Mouse (Mus musculus): ENCODE results near the gene Flt3l. TPM values are rescaled to one million over a fixed set of nuclear protein-coding genes. Genes with fewer than 3 reads are reported as not detected.

Flt3l gene
- polyA plus RNA-seq, 1 experiment: 1.6 TPM

DNA sequence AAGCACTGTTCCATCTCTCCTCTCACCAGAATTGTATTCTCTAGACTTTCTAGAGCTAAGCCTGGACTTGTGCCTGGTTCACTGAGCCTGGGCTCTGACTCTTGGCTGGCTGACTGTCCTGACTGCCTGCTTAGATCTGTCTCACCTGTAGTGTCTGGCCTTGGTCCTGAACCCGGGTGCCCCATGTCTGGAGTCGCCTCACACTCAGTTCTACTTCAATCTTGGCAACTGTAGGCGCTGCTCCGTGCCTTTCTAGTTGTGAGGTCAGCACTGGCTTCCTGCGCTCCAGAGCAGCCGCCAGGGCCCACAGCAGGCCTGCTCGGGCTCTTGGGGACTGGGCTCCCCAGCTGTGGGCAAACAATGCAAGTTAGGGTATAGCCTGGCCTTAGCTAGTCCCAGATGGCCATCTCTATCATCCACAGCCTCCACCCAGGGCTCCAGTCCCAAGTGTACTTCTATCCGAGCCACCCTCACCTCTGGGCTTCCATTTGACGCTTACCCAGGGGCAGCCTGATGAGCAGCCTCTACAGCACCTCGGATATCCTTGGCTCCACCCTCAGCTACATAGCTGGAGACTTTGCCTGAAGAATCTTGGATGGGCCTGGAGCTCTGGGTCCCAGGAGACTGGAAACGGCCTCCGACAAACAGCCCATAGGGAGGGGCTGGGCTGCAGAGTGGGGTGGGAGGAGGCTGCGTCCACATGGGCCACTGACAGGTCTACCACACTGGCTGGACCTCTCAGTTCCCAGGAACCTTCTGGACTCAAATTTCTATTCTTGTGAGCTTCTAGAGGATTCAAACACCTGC, 8.3 kb upstream of the Flt3l start:
- Histone ChIP-seq H3ac (ENCODE audit: control insufficient read depth, insufficient read length, low read depth) (no peak overlapping the region), H3K79me3 (ENCODE audit: low read depth) (no peaks in the 10 kb centered on the region), H3K36me3 (ENCODE audit: control insufficient read depth, insufficient read depth) (no peaks in the 10 kb centered on the region), H3K79me2 (ENCODE audit: control insufficient read depth, insufficient read depth) (no peaks in the 10 kb centered on the region), H3K27me3 (ENCODE audit: control insufficient read depth, insufficient read depth, insufficient read length) (no peaks in the 10 kb centered on the region), H3K4me3 (ENCODE audit: insufficient read depth, poor library complexity, severe bottlenecking) (no peak overlapping the region)
- no peak for TF ChIP-seq USF1 (IDR thresholded peaks at IDR 0.05; ENCODE audit: low read depth)
- no peak for TF ChIP-seq CTCF (IDR thresholded peaks at IDR 0.05; ENCODE audit: control insufficient read depth, insufficient read depth, insufficient read length)
- no peak for TF ChIP-seq MAX (IDR thresholded peaks at IDR 0.05)
- no peak for TF ChIP-seq CEBPB (IDR thresholded peaks at IDR 0.05; ENCODE audit: low read depth)
- no peak for TF ChIP-seq FOSL1 (IDR thresholded peaks at IDR 0.05; ENCODE audit: insufficient read depth, low read length, poor library complexity, severe bottlenecking)
- TF ChIP-seq MYOG (IDR thresholded peaks at IDR 0.05; ENCODE audit: control insufficient read depth, extremely low read depth, insufficient read length): no peak
- TF ChIP-seq MYOD1 (IDR thresholded peaks at IDR 0.05; ENCODE audit: control insufficient read depth, insufficient read length, low read depth): no peak

DNA sequence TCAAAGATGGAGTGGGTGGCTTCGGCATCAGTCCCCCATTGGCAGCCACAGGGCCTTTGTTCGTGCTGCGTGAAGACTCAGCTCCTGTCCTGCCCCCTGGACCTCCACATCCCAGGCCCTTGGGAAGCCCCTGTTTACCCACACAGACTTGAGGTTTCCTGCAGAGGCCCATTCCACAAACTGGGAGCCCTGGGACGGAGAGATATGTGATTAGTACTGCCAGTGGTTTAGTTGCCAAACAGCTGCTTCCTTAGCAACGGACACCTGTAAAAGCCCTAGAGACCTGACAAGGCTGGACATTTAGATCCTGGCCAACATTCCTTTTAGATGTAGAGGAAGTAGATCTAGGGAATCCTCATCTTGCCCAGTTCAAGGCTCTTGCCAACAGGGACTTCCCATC, 5.7 kb upstream of the Flt3l start:
- TF ChIP-seq MYOG (IDR thresholded peaks at IDR 0.05; ENCODE audit: control insufficient read depth, extremely low read depth, insufficient read length): no peak
- TF ChIP-seq FOSL1 (IDR thresholded peaks at IDR 0.05; ENCODE audit: insufficient read depth, low read length, poor library complexity, severe bottlenecking): no peak
- TF ChIP-seq CEBPB (IDR thresholded peaks at IDR 0.05; ENCODE audit: low read depth): no peak
- no peak for TF ChIP-seq USF1 (IDR thresholded peaks at IDR 0.05; ENCODE audit: low read depth)
- no peak for TF ChIP-seq MAX (IDR thresholded peaks at IDR 0.05)
- TF ChIP-seq MYOD1 (IDR thresholded peaks at IDR 0.05; ENCODE audit: control insufficient read depth, insufficient read length, low read depth): no peak
- TF ChIP-seq CTCF (IDR thresholded peaks at IDR 0.05; ENCODE audit: control insufficient read depth, insufficient read depth, insufficient read length): no peak
- Histone ChIP-seq H3ac (ENCODE audit: control insufficient read depth, insufficient read length, low read depth) (no peak overlapping the region), H3K4me3 (ENCODE audit: insufficient read depth, poor library complexity, severe bottlenecking) (no peak overlapping the region), H3K36me3 (ENCODE audit: control insufficient read depth, insufficient read depth) (no peaks in the 10 kb centered on the region), H3K27me3 (ENCODE audit: control insufficient read depth, insufficient read depth, insufficient read length) (no peaks in the 10 kb centered on the region), H3K79me3 (ENCODE audit: low read depth) (no peaks in the 10 kb centered on the region), H3K79me2 (ENCODE audit: control insufficient read depth, insufficient read depth) (no peaks in the 10 kb centered on the region)

DNA sequence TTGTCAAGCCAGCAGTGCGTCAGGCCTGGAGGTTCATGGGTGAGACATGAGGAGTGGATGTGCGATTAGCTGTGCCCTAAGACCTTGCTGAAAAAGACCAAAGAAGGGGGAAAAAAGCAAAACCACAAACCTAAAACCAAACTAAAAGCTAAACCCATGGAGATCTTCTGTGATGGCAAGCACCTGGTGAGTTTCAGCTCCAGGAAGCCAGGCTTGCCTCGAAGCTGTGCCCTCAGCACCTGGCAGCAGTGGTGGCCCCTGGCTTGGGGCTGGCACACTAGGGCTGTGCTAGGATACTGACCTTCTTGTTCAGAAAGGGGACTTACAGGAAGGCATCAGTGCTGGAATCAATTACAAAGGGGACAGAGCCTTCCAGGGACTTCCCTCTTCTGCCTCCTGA, 5.1 kb upstream of the Flt3l start:
- no peak overlapping the region for H3K4me3 ChIP-seq (ENCODE audit: insufficient read depth, poor library complexity, severe bottlenecking)
- no peaks in the 10 kb centered on the region for H3K79me3 ChIP-seq (ENCODE audit: low read depth)
- no peaks in the 10 kb centered on the region for H3K27me3 ChIP-seq (ENCODE audit: control insufficient read depth, insufficient read depth, insufficient read length)
- no peaks in the 10 kb centered on the region for H3K79me2 ChIP-seq (ENCODE audit: control insufficient read depth, insufficient read depth)
- H3K36me3 ChIP-seq (ENCODE audit: control insufficient read depth, insufficient read depth): no peaks in the 10 kb centered on the region
- no peak overlapping the region for H3ac ChIP-seq (ENCODE audit: control insufficient read depth, insufficient read length, low read depth)
- TF ChIP-seq CTCF (IDR thresholded peaks at IDR 0.05; ENCODE audit: control insufficient read depth, insufficient read depth, insufficient read length): no peak
- TF ChIP-seq MAX (IDR thresholded peaks at IDR 0.05): no peak
- no peak for TF ChIP-seq MYOD1 (IDR thresholded peaks at IDR 0.05; ENCODE audit: control insufficient read depth, insufficient read length, low read depth)
- TF ChIP-seq USF1 (IDR thresholded peaks at IDR 0.05; ENCODE audit: low read depth): no peak
- no peak for TF ChIP-seq CEBPB (IDR thresholded peaks at IDR 0.05; ENCODE audit: low read depth)
- no peak for TF ChIP-seq MYOG (IDR thresholded peaks at IDR 0.05; ENCODE audit: control insufficient read depth, extremely low read depth, insufficient read length)
- no peak for TF ChIP-seq FOSL1 (IDR thresholded peaks at IDR 0.05; ENCODE audit: insufficient read depth, low read length, poor library complexity, severe bottlenecking)

DNA sequence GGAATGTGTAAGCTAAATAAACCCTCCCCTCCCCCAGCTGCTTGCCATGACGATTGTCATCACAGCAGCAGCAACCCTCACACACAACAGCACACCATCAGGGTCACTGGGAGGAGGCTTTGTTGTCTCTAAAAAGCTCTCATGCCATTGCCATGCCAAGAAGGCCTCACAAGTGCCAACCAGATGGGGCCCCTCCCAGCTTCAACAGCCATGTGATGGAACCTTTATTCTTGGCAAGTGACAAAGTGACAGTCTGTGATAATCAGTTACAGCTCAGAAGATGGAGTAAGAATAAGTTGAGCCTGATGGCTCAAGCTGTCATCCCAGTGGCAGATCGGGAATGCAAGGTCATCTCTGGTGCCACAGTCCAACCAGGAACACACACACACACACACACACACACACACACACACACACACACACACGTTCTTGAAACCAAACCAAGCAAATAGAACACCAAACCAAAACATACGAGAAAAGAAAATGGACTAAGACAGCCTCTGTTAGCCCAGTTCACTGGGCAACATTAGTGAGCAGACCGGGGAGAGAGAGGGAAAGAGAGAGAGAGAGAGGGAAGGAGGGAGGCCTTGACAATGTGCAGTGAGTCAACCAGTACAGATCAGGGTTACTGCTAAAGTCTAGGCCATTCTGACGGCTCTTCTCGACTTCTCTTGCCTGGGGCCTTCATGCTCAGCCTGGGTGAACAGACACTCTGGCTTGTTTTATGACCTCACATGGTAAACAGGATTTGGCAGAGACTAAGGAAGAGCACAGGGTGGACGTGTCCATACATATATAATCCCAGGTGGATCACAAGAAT, 3.9 kb upstream of the Flt3l start:
- TF ChIP-seq MAX (IDR thresholded peaks at IDR 0.05) (no peak), FOSL1 (IDR thresholded peaks at IDR 0.05; ENCODE audit: insufficient read depth, low read length, poor library complexity, severe bottlenecking) (no peak), CEBPB (IDR thresholded peaks at IDR 0.05; ENCODE audit: low read depth) (no peak), CTCF (IDR thresholded peaks at IDR 0.05; ENCODE audit: control insufficient read depth, insufficient read depth, insufficient read length) (no peak), MYOD1 (IDR thresholded peaks at IDR 0.05; ENCODE audit: control insufficient read depth, insufficient read length, low read depth) (no peak), MYOG (IDR thresholded peaks at IDR 0.05; ENCODE audit: control insufficient read depth, extremely low read depth, insufficient read length) (no peak), USF1 (IDR thresholded peaks at IDR 0.05; ENCODE audit: low read depth) (no peak)
- Histone ChIP-seq H3K36me3 (ENCODE audit: control insufficient read depth, insufficient read depth) (no peaks in the 10 kb centered on the region), H3K79me2 (ENCODE audit: control insufficient read depth, insufficient read depth) (no peaks in the 10 kb centered on the region), H3K79me3 (ENCODE audit: low read depth) (no peaks in the 10 kb centered on the region), H3K4me3 (ENCODE audit: insufficient read depth, poor library complexity, severe bottlenecking) (no peak overlapping the region), H3ac (ENCODE audit: control insufficient read depth, insufficient read length, low read depth) (no peak overlapping the region), H3K27me3 (ENCODE audit: control insufficient read depth, insufficient read depth, insufficient read length) (no peaks in the 10 kb centered on the region)

- no peaks in the 10 kb centered on the region for H3K79me3 ChIP-seq (ENCODE audit: low read depth)
- H3ac ChIP-seq (ENCODE audit: control insufficient read depth, insufficient read length, low read depth): no peak overlapping the region
- no peaks in the 10 kb centered on the region for H3K27me3 ChIP-seq (ENCODE audit: control insufficient read depth, insufficient read depth, insufficient read length)
- H3K36me3 ChIP-seq (ENCODE audit: control insufficient read depth, insufficient read depth): no peaks in the 10 kb centered on the region
- no peak for TF ChIP-seq MAX (IDR thresholded peaks at IDR 0.05)
- TF ChIP-seq FOSL1 (IDR thresholded peaks at IDR 0.05; ENCODE audit: insufficient read depth, low read length, poor library complexity, severe bottlenecking): no peak
- H3K4me3 ChIP-seq (ENCODE audit: insufficient read depth, poor library complexity, severe bottlenecking): no peak overlapping the region
- no peaks in the 10 kb centered on the region for H3K79me2 ChIP-seq (ENCODE audit: control insufficient read depth, insufficient read depth)
These were observed 2.2 kb upstream of the Flt3l start for GRCm38 (mm10) chr7:45138403-45138802.
